26 mouse cellular contexts compared by ENCODE assay signal in genomic region chr4:44022766-44023165, GRCm38 (mm10). TPM values are rescaled to one million over a fixed set of nuclear protein-coding genes. Genes with fewer than 3 reads are reported as not detected.
A peak's percentile ranks its signal among the peaks of the same experiment; 100 is the strongest.
DNase-seq lines count a peak whose midpoint lies in the region; ATAC-seq lines count a peak whose summit lies in the region.
"Had no signal": no experiment of that assay in that cellular context is flagged by ENCODE, and none has a peak within 500 bp of the region (broad histone marks: within the 10 kb centered on the region; RNA-seq: fewer than 3 reads in every experiment).

No protein-coding gene starts in this region.

- no peak for ATAC-seq in megakaryocyte, adult 5-6 weeks (ENCODE audit: poor library complexity, severe bottlenecking)
- ATAC-seq: forebrain, embryonic 13.5 days had no signal

- H3K27me3 ChIP-seq in megakaryocyte, embryonic 14.5 days (replicated peaks), result no peaks in the 10 kb centered on the region
- H3K27me3 ChIP-seq: hindbrain, embryonic 12.5 days had no signal

- H3K36me3 ChIP-seq in megakaryocyte, embryonic 14.5 days (replicated peaks; ENCODE audit: low read length), result peaks cover 99% of the 10 kb centered on the region

- peaks cover 68% of the 10 kb centered on the region for H3K4me1 ChIP-seq in megakaryocyte, embryonic 14.5 days
- H3K4me1 ChIP-seq: forebrain, embryonic 13.5 days; hindbrain, embryonic 12.5 days had no signal

- H3K9me3 ChIP-seq in megakaryocyte, embryonic 14.5 days, result no peaks in the 10 kb centered on the region
- H3K9me3 ChIP-seq: forebrain, embryonic 13.5 days; hindbrain, embryonic 12.5 days had no signal

- H3K4me3 ChIP-seq in megakaryocyte, embryonic 14.5 days (replicated peaks), result peak overlapping the region; percentile 65
- H3K4me3 ChIP-seq: forebrain, embryonic 13.5 days; hindbrain, embryonic 12.5 days; layer of hippocampus, adult 2 months had no signal

- intact Hi-C loops in left cerebral cortex, postnatal 25 days (cut with DNase I), result no loop called here

- peak; percentile 79 for DNase-seq in heart, adult 11 months
- no peak for DNase-seq in heart, adult 18-20 months
- peak; percentile 1 for DNase-seq in urinary bladder, postnatal 14 days (ENCODE audit: low spot score)
- no peak for DNase-seq in urinary bladder, adult 18-20 months (ENCODE audit: low spot score in 2 of 2)
- DNase-seq in left cerebral cortex, postnatal 25 days (ENCODE audit: low spot score in 2 of 2), result no peak
- DNase-seq: adrenal gland, adult 2 months; cerebellum, adult 11-12 months; cerebellum, postnatal 36 days; gastrocnemius, postnatal 14 days; heart, postnatal 10 days; kidney, adult 2 months; kidney, postnatal 10 days; layer of hippocampus, postnatal 36 days; left cerebral cortex, postnatal 4 days; liver; lung, adult 18-20 months; lung, postnatal 36 days; right cerebral cortex, postnatal 25 days had no signal

RNA-seq across cellular contexts. Expression of gene Clta, which starts 18.5 kb away (rescaled TPM):
- 10 to 100 TPM; 79.0 to 83.2 TPM for total RNA-seq in heart, adult 18-20 months (2021)
- 132 and 432 TPM in 2 replicates for polyA plus RNA-seq in megakaryocyte, embryonic 14.5 days (2012; ENCODE audit: insufficient read depth, low replicate concordance)
- 387 and 421 TPM in 2 replicates for total RNA-seq in megakaryocyte, adult 5-6 weeks (2015)
- total RNA-seq in megakaryocyte, adult 5-6 weeks (2017), result 615 and 637 TPM in 2 replicates
- 100 to 1,000 TPM; 280 to 281 TPM for total RNA-seq in left cerebral cortex, postnatal 25 days (2021)

RNA-seq across cellular contexts. Expression of gene Ccin, which starts 39.5 kb away (rescaled TPM):
- not detected for total RNA-seq in heart, adult 18-20 months (2021)
- not detected in 2 replicates for polyA plus RNA-seq in megakaryocyte, embryonic 14.5 days (2012; ENCODE audit: insufficient read depth, low replicate concordance)
- total RNA-seq in megakaryocyte, adult 5-6 weeks (2015), result 0.09 TPM in 1 of 2 replicates, not detected in the other
- 0.26 and 0.37 TPM in 2 replicates for total RNA-seq in megakaryocyte, adult 5-6 weeks (2017)
- not detected for total RNA-seq in left cerebral cortex, postnatal 25 days (2021)
- total RNA-seq: adrenal gland, adult 2 months; layer of hippocampus, adult 2 months; layer of hippocampus, postnatal 36 days had no signal
- polyA plus RNA-seq: adrenal gland, adult 2 months; forebrain, embryonic 13.5 days; heart, embryonic 11.5 days; hindbrain, embryonic 12.5 days; midbrain, embryonic 11.5 days; stomach, embryonic 16.5 days had no signal

Comparison
In these comparisons a context has a peak if more than half of its experiments do, and no peak if none do; other contexts are left out.
1. DNase-seq: peak in heart, adult 11 months (single experiment) and urinary bladder, postnatal 14 days (single experiment); none in heart, adult 18-20 months (0 of 2), urinary bladder, adult 18-20 months (0 of 2) and left cerebral cortex, postnatal 25 days (0 of 2).